Mouse (Mus musculus) thymus, adult 18-20 months (tissue): ENCODE results near the gene Minos1.

Experiments
- DNase-seq, 2 experiments: peaks; one replicate each; pipeline ENCODE4 v3.0.0; 2022; ENCODE audit warnings: mixed read lengths in 2 of 2

The Minos1 gene

DNA sequence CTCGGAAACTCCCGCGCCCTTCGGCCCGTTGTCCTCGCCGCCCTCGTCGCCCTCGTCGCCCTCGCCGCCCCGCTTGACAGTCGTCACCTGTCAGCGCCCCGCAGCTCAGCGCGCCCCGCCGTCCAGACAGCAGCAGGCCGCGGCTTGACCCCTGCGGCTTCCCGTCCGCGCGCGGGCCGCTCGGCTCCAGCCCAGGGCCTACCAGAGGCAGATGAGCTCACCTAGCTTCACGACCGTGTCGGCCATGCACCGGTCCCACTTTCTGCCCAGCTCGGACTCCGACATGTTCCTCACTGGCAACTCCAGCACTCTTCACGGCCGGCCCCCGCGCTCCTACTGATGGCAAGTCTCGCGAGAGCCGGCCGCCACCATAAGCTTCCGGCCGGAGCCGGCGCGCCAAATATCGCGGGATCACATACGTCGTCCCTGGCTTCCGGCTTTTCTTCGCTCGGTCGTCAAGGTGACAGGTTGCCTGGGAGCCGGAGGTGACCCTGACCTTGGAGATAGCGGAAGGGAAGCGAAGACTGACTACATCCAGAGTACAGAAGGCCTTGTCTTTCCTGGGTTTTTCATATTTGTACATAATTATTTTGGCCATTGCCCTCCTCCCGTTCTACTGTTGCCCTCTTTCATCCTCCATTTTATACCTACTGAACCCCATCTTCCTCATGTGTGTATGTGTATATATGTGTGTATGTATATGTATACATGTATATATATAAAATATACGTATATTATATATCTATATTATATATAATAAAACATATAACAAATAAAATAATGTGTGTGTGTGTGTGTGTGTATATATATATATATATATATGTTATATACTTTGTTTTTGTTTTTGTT, at the start of gene Minos1:
TSS of gene Minos1 (minus strand) at position 413 of the 849 bp plus-strand sequence.
- peak; percentile 93 to 94 for DNase-seq

DNA sequence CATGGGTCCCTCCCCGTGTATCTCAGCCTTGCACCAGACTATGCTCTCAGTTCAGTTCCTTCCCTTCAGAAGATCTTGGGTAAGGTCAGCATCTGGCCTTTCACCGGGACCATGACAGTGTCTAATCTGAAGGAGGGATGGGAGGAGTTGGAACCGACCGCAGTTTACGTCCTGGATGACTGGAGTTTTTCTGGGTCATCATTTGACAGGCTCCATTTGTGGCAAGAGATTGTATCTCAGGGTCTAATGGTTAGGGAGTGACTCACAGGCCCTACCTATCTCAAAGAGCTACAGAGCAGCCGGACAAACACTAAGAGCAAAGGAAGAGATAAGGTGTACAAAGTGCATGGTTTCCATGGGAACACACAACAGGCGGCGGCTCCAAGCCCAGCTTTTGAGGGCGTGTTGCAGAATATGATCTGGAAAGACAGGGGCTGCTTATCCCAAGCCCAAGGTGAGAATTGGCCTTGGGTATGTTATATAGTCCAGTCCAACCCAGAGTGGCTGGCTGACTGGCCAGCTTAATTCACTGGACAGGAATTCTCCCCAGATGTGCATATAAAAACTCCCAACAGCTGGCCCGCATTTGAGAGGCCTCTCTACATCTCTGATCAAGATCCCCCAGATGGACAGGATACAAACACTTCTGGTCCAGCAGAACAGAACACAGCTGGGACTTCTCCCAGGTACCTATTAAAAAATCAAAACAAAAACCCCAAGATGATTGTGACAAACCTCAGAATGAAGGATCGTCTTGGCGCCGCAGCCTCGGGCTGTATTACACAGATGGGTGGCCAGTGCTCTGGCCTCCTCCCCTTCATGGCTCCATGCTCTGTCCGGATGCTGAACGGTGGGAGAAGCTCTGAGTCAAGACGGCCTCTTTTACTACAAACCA, 49.1 kb upstream of the Minos1 start:
- no peak for DNase-seq

- DNase-seq, result no peak
Measured at GRCm38 (mm10) chr4:139179218-139179617, 48.3 kb upstream of the Minos1 start.

GRCm38 (mm10) chr4:139178377-139178776, 47.5 kb upstream of the Minos1 start:
- DNase-seq, result no peak

DNA sequence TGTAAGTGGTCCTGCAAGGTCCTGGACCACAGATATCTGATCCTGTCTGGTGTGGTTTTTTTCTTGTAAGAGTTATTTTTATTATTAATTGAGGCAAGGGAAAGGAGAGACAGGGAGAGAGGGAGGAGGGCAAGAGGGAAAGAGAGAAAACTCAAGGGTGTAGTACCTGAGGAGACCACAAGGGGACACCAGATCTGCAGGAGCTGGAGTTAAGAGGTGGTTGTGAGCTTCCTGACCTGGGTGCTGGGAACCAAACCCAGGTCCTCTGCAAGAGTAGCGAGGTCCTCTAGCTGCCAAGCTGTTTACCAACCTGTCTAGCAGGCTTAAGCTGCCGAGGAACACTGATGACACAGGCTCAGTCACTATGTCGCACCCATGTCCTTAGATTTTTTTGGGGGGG, 47.0 kb upstream of the Minos1 start:
- DNase-seq, result no peak

DNA sequence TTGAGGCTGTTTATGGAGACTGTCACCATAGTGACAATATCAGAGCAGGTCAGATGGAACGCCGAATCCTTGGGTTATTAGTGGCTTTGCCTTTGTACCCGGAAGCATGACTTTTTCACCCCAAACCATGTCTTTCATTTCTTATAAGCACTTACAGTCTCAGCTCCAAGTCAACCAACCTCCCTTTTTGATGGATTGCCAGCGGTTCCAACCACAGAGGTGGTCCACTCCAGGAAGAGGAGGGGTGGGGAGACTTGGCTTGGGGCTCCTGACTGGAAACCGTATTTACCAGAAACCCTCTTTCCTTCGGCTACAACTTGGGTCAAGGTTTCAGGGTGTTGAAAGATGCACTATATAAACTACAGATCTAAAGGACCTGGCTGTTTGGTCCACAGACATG, 45.1 kb upstream of the Minos1 start:
- DNase-seq, result no peak

DNA sequence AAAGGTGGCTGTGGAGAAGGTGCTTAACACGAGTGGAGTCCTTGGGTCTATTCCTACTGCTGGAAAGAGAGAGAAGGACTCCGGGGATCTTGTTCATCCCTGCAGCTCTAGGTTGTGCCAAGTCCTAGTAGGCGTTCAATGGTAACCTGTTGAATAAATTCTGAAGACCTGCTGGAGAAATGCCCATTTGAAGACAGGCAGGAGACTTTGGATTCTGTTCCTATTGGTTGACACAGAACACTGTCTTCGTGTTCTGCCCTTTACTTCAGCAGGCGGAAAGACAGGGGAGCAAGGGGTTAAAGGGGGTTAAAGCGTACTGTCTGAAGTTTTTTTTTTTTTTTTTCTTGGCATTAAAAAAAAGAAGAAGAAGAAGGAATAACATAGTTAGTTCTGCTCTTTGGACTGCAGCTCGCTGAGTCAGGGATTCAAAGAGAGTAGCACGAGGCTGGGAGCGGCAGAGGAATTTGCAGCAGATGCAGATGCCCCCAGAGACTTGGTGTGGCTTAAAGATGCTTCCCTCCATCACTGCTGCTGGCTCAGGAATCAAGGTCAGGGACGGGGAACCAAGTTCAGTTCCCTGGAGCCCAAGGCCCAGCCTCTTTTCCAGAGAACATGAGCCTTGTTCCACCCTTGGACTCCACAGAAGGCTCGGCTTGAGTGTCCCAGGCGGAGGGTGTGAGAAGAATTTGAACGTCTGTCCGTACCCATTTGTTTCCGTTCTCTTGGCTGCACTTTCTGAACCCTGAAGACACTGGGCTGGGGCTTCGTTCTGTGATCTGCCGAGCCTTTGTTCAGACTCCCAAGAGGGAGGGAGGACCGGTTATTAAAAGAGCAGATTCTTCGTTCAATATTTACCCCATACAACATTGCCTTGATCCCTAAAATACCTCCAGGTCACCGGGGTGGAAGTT, 44.4 kb upstream of the Minos1 start:
- DNase-seq, result no peak

- DNase-seq, result no peak
Measured at GRCm38 (mm10) chr4:139169748-139170279, 38.9 kb upstream of the Minos1 start.

- no peak for DNase-seq
Measured at GRCm38 (mm10) chr4:139168985-139169747, 38.3 kb upstream of the Minos1 start.

- DNase-seq, result no peak
Measured at GRCm38 (mm10) chr4:139167107-139167506, 36.2 kb upstream of the Minos1 start.

- no peak for DNase-seq
Measured at GRCm38 (mm10) chr4:139166244-139166643, 35.3 kb upstream of the Minos1 start.

DNA sequence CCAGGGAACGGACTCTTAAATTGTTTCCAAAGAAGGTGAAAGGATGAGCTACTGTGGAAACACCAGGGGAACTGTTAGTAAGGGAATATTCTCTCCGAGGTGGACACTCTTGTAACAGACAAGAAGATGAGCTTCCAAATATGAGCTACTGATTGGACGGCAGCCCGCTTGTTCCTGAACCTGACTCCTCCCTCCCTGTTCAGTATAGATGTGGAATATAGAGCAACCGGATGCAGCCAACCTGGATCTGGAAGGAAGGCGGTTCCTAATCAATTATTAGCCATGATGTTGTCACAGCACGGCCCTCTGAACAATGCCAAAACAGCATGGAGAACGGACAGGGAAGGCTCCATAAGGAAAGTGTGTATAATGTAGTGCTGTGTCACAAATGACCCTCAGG, 34.3 kb upstream of the Minos1 start:
- DNase-seq, result no peak

- DNase-seq, result no peak
Measured at GRCm38 (mm10) chr4:139164082-139164481, 33.2 kb upstream of the Minos1 start.

GRCm38 (mm10) chr4:139161076-139161475, 30.2 kb upstream of the Minos1 start:
- DNase-seq, result no peak

DNA sequence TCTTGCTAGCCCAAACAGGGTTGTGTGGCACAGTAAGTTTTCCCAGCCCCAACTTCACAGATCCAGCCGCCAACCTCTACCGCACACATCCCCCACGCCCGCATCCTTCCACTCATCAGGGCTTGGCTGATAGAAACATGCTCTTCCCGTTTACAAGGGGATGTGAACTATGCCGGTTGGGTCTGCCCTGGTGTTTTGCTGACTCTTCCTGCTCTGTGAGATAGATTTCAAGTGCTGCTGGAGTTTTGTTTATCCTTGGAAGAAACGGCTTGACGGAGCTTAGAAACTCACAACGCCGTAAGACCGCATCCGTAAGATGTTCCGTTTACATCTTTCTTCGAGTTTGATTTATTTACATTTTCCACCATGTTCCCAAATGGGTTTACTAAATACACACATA, 27.4 kb upstream of the Minos1 start:
- DNase-seq, result no peak

GRCm38 (mm10) chr4:139156538-139156937, 25.6 kb upstream of the Minos1 start:
- DNase-seq, result no peak

GRCm38 (mm10) chr4:139154576-139155307, 23.8 kb upstream of the Minos1 start:
- no peak for DNase-seq

DNA sequence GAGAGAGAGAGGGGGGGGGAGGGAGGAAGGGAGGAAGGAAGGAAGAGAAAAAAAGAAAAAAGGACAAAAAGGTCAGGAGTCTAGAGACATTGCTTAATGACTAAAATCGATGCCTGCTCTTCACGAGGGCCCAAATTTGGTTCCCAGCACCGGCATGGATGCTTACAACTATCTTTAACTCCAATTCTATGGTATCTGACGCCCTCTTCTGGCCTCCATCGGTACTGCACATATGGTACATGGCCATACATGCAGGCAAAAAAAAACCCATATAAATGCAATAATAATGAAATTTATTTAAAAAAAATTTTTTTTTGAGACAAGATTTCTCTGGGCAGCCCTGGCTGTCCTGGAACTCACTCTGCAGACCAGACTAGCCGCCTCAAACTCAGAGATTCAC, 20.5 kb upstream of the Minos1 start:
- DNase-seq, result no peak

GRCm38 (mm10) chr4:139146760-139147159, 15.8 kb upstream of the Minos1 start:
- no peak for DNase-seq

DNA sequence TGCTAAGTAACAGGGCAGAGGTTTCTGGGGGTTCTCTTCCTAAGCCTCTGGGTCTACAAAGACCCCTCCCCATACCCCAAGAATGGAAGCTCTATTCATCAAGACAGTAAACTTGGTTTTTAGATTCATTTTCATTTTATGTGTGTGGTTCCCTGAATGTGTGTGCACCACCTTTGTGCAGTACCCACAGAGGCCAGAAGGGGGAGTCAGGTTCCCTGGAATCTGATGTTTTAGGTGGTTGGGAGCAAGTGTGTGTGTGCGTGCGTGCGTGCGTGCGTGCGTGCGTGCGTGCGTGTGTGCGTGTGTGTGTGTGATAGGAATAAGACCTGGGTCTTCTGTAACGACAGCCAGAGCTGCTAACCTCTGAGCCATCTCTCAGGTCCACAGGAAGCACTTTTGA, 14.2 kb upstream of the Minos1 start:
- DNase-seq, result no peak

- no peak for DNase-seq
Measured at GRCm38 (mm10) chr4:139144577-139144976, 13.7 kb upstream of the Minos1 start.
